Mouse (Mus musculus): ENCODE data around the gene Aurkaip1. TPM values are rescaled to one million over a fixed set of nuclear protein-coding genes. Genes with fewer than 3 reads are reported as not detected.

Gene Aurkaip1
- polyA plus RNA-seq, 1 experiment from 2014 or later = 129 TPM

DNA sequence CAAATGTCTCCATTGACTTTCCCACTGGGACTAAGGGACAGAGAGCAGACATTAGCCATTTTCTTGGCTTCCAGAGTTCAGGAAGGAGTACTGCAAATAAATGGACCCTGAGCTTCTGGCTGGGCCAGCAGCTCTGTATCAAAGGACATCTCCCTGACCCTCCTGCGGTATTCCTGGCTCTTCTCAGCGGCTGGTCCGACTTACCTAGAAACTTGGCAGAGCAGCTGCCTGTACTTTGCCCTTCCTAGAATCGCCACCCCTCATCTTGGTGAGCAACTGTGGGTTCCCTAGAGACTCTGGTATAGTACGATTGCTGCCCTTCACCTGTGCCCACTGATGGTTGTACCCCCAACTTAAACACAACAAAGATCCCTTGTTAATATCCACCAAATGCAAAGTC lies 12.2 kb downstream of the Aurkaip1 start:
- no peak overlapping the region for H3K9ac ChIP-seq (ENCODE audit: low read length)
- H3K9me3 ChIP-seq (ENCODE audit: control insufficient read depth, low read length) = no peaks in the 10 kb centered on the region
- H3K4me1 ChIP-seq (ENCODE audit: control insufficient read depth, insufficient read depth, low read length) = peaks cover 32% of the 10 kb centered on the region
- ATAC-seq (ENCODE audit: insufficient read depth, low FRiP score, low TSS enrichment) (no peak), DNase-seq (ENCODE audit: low spot score) (no peak)
- no peak overlapping the region for H3K4me2 ChIP-seq (ENCODE audit: low read depth)
- 88% methylated on average over 5 of the region's 5 CpGs for WGBS
- no peak overlapping the region for H3K27ac ChIP-seq (ENCODE audit: low read depth, low read length)
- H3K4me3 ChIP-seq (ENCODE audit: low read depth, low read length) = no peak overlapping the region
- peaks cover 7% of the 10 kb centered on the region for H3K27me3 ChIP-seq (ENCODE audit: control insufficient read depth, insufficient read depth, low read length)
- peaks cover 2% of the 10 kb centered on the region; the same call in 1 of the 2 replicates for H3K36me3 ChIP-seq (ENCODE audit: control insufficient read depth, insufficient read depth, low read length)

DNA sequence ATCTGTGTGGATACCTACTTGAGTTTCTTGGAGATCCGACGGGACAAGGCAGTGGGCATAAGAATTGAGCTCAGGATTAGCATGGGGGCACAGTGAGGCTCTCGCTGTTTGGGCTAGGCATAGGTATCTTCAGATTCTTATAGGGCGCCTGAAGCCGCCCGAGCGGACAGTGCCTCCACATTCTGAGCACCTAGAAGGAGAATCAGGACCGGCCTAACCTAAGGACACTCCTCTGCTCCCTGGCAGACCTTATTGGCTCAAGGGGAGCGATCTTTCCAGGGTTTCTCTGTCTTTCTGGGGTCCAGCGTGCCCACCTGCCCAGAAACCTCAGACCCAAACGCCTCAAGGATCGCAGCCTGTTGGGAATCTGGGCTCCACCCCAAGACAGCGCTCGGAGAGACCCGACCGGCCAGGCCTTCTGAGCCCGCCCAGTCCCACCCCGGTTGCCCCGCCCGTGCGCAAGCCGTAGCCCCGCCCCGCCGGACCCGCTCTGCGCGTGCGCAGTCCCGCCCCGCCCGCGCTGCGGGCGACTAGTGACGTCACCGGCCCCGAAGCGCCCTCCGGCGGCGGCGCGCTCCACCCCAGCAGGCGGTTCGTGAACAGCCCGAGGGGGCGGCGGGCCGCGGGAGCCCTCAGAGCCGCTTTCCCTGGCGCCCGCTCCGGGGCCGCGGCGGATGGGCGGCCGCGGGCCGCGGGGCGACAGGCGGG lies 16.0 kb downstream of the Aurkaip1 start, which contains the start of gene Dvl1:
Gene Dvl1 (plus strand): TSS at position 532 of the 708 bp plus-strand sequence.
- H3K4me1 ChIP-seq (ENCODE audit: control insufficient read depth, insufficient read depth, low read length) = peaks cover 18% of the 10 kb centered on the region
- peak; percentile 94 for DNase-seq (ENCODE audit: low spot score)
- H3K4me2 ChIP-seq (ENCODE audit: low read depth) = peak within 1 kb of the TSS; percentile 92
- peaks cover 2% of the 10 kb centered on the region; the same call in 1 of the 2 replicates for H3K36me3 ChIP-seq (ENCODE audit: control insufficient read depth, insufficient read depth, low read length)
- WGBS = 3% methylated on average over 46 of the region's 65 CpGs
- peak within 1 kb of the TSS; percentile 87 for H3K9ac ChIP-seq (ENCODE audit: low read length)
- H3K4me3 ChIP-seq (ENCODE audit: low read depth, low read length) = peak within 1 kb of the TSS; percentile 93
- no peaks in the 10 kb centered on the region for H3K9me3 ChIP-seq (ENCODE audit: control insufficient read depth, low read length)
- peak within 1 kb of the TSS; percentile 31; the same call in 1 of the 2 replicates for H3K27ac ChIP-seq (ENCODE audit: low read depth, low read length)
- ATAC-seq (ENCODE audit: insufficient read depth, low FRiP score, low TSS enrichment) = peak; percentile 89
- no peaks in the 10 kb centered on the region for H3K27me3 ChIP-seq (ENCODE audit: control insufficient read depth, insufficient read depth, low read length)

DNA sequence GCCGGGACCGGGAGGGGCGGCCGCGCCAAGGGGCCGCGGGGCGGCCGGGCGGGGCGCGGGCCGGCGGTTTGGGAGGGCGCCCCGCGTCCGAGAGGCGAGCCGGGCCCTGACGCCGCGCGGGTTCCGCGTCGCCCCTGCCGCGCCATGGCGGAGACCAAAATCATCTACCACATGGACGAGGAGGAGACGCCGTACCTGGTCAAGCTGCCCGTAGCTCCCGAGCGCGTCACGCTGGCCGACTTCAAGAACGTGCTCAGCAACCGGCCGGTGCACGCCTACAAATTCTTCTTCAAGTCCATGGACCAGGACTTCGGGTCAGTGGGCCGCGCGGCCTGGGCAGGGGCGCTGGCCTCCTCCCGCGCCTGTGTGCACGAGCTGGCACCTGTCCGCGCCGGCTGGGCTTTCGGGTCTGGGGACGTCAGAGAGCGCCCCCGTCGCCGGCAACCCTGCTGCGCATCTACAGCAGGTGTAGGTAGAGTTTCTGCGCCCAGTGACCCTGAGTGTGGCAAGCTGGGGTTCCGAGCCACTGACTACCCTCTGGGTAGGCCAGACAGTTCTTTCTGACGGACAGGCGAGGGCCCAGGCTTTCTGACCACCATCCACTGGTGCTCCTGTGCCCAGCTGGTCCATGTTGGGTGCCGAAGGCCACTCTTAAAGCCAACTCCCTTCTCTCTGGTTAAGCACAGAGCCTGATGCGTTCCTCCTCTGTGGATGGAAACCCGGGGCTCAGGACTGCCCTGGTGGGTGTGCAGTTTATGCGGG lies 16.7 kb downstream of the Aurkaip1 start:
- Histone ChIP-seq H3K4me1 (ENCODE audit: control insufficient read depth, insufficient read depth, low read length) (peaks cover 18% of the 10 kb centered on the region), H3K4me3 (ENCODE audit: low read depth, low read length) (peak overlapping the region; percentile 93), H3K9ac (ENCODE audit: low read length) (peak overlapping the region; percentile 87), H3K4me2 (ENCODE audit: low read depth) (peak overlapping the region; percentile 92), H3K9me3 (ENCODE audit: control insufficient read depth, low read length) (no peaks in the 10 kb centered on the region), H3K36me3 (ENCODE audit: control insufficient read depth, insufficient read depth, low read length) (peaks cover 2% of the 10 kb centered on the region; the same call in 1 of the 2 replicates), H3K27me3 (ENCODE audit: control insufficient read depth, insufficient read depth, low read length) (no peaks in the 10 kb centered on the region), H3K27ac (ENCODE audit: low read depth, low read length) (peak overlapping the region; percentile 31; the same call in 1 of the 2 replicates)
- peak; percentile 42 for ATAC-seq (ENCODE audit: insufficient read depth, low FRiP score, low TSS enrichment)
- peak; percentile 44 for DNase-seq (ENCODE audit: low spot score)
- 2% methylated on average over 61 of the region's 69 CpGs for WGBS

DNA sequence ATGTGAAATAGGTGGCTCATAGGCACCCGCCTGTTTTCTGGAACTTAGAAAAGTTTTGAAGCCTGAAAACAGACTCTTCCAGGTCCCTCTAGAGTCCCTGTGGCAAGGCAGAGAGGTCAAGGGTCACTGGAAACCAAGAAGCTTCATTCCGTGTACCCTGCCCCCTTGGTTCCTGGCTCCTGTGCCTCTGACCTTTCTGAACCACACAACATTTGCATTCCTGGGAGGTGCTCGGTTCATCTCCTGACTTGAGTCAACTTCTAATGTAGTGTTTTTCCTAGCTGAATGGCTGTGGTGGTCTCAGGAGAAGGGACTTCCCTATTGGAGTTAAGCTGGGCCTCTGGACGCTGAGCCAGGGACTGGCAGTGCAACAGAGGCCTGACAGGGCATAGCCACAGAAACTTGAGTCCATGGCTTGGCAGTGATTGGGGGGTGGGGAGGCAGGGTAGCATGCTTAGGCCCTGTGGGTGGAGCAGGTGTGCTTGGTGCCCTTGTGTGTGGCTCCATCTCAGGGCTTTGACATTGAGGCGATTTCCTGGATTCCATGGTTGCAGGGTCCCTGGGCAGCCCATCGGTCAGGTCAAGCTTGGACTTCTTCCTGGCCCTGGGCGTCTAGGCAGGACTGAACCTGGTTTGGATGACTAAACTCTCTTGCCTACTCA lies 17.5 kb downstream of the Aurkaip1 start:
- Histone ChIP-seq H3K27ac (ENCODE audit: low read depth, low read length) (no peak overlapping the region), H3K4me1 (ENCODE audit: control insufficient read depth, insufficient read depth, low read length) (peaks cover 18% of the 10 kb centered on the region), H3K9ac (ENCODE audit: low read length) (peak overlapping the region; percentile 87), H3K9me3 (ENCODE audit: control insufficient read depth, low read length) (no peaks in the 10 kb centered on the region), H3K4me2 (ENCODE audit: low read depth) (peak overlapping the region; percentile 92), H3K36me3 (ENCODE audit: control insufficient read depth, insufficient read depth, low read length) (peaks cover 2% of the 10 kb centered on the region; the same call in 1 of the 2 replicates), H3K27me3 (ENCODE audit: control insufficient read depth, insufficient read depth, low read length) (no peaks in the 10 kb centered on the region), H3K4me3 (ENCODE audit: low read depth, low read length) (peak overlapping the region; percentile 93)
- ATAC-seq (ENCODE audit: insufficient read depth, low FRiP score, low TSS enrichment) (no peak), DNase-seq (ENCODE audit: low spot score) (no peak)
- 58% methylated on average over 7 of the region's 7 CpGs for WGBS

DNA sequence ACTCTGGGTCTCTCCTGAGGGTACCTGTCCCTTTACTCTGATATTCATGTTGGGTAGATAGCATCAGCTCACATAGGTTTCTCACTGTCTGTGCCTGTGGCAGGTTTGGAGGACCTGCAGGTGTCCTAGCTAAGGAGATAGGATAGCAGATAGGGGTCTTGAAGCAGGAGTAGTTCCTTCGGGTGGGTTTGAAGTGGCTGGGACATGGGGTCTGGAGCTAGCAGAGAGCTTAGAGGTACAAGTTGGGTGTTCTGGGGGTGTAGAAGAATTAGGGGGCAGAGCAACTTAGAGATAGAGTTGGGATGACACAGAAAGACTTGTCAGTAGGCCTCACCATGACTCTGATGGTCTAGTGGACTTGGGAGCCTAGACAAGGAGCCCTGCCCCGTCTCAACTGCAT lies 18.3 kb downstream of the Aurkaip1 start:
- no peak overlapping the region for H3K4me3 ChIP-seq (ENCODE audit: low read depth, low read length)
- no peaks in the 10 kb centered on the region for H3K9me3 ChIP-seq (ENCODE audit: control insufficient read depth, low read length)
- WGBS = 86% methylated on average over 2 of the region's 2 CpGs
- H3K27me3 ChIP-seq (ENCODE audit: control insufficient read depth, insufficient read depth, low read length) = no peaks in the 10 kb centered on the region
- H3K4me1 ChIP-seq (ENCODE audit: control insufficient read depth, insufficient read depth, low read length) = peaks cover 18% of the 10 kb centered on the region
- H3K27ac ChIP-seq (ENCODE audit: low read depth, low read length) = no peak overlapping the region
- ATAC-seq (ENCODE audit: insufficient read depth, low FRiP score, low TSS enrichment) (no peak), DNase-seq (ENCODE audit: low spot score) (no peak)
- H3K4me2 ChIP-seq (ENCODE audit: low read depth) = no peak overlapping the region
- no peaks in the 10 kb centered on the region for H3K36me3 ChIP-seq (ENCODE audit: control insufficient read depth, insufficient read depth, low read length)
- H3K9ac ChIP-seq (ENCODE audit: low read length) = no peak overlapping the region

DNA sequence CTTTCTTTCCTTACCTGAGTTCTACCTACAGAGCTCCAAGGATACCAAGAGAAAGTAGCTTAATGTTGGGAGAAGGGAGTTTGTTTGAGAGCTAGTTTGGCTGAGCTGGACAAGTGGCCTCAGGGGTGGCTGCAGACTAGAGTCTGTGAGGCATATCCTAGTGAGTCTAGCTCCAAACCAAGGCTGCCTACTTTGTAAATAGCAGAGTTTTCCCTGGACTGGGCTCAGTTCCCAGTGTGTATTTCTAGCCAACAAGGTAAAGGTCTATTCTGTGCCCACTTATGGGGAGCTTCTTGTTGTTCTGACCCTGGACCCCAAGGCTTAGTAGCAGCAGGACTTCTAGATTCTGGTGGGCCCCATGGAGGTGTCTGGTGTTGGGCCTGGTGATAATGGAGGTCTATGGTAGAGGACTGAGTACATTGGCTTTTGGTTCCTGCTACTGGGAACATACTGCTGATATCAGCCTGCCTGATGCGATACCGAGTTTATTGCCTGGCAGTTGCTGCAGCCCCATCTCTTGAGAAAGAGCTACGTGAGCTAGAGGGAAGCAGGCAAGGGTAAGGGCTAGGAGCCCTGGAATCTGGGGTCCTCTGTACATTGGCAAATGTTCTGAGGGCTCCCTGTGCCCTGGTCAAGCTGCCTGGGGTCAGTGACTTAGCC lies 18.9 kb downstream of the Aurkaip1 start:
- Histone ChIP-seq H3K27ac (ENCODE audit: low read depth, low read length) (no peak overlapping the region), H3K36me3 (ENCODE audit: control insufficient read depth, insufficient read depth, low read length) (peaks cover under 1% of the 10 kb centered on the region), H3K9me3 (ENCODE audit: control insufficient read depth, low read length) (no peaks in the 10 kb centered on the region), H3K9ac (ENCODE audit: low read length) (no peak overlapping the region), H3K4me2 (ENCODE audit: low read depth) (no peak overlapping the region), H3K27me3 (ENCODE audit: control insufficient read depth, insufficient read depth, low read length) (no peaks in the 10 kb centered on the region), H3K4me1 (ENCODE audit: control insufficient read depth, insufficient read depth, low read length) (peaks cover 18% of the 10 kb centered on the region), H3K4me3 (ENCODE audit: low read depth, low read length) (no peak overlapping the region)
- DNase-seq (ENCODE audit: low spot score) = no peak
- WGBS = 84% methylated on average over 3 of the region's 3 CpGs
- ATAC-seq (ENCODE audit: insufficient read depth, low FRiP score, low TSS enrichment) = no peak

DNA sequence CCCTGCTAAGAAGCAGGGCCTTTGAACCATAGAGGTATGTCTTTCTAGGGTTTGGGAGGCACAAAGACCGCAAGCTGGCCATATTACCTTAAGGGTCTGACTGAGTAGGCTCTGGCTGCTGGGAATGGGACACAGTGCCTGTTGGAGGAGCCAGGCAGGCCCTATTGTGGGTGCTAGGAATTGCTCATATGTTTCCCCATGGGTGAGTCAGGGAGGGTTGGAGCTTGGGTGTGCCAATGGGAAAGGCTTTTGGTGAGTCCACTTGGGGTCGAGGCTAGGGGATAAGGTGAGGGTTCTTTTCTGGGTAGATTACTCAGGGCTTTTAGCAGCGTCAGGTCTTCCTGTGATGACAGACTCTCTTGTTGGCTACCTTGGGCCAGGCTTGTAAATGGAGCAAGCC lies 20.3 kb downstream of the Aurkaip1 start:
- no peak for DNase-seq (ENCODE audit: low spot score)
- Histone ChIP-seq H3K9ac (ENCODE audit: low read length) (no peak overlapping the region), H3K4me1 (ENCODE audit: control insufficient read depth, insufficient read depth, low read length) (peaks cover 17% of the 10 kb centered on the region), H3K27me3 (ENCODE audit: control insufficient read depth, insufficient read depth, low read length) (no peaks in the 10 kb centered on the region), H3K36me3 (ENCODE audit: control insufficient read depth, insufficient read depth, low read length) (peaks cover 4% of the 10 kb centered on the region), H3K4me3 (ENCODE audit: low read depth, low read length) (no peak overlapping the region), H3K9me3 (ENCODE audit: control insufficient read depth, low read length) (no peaks in the 10 kb centered on the region), H3K4me2 (ENCODE audit: low read depth) (no peak overlapping the region), H3K27ac (ENCODE audit: low read depth, low read length) (no peak overlapping the region)
- 91% methylated on average over 3 of the region's 3 CpGs for WGBS
- no peak for ATAC-seq (ENCODE audit: insufficient read depth, low FRiP score, low TSS enrichment)

DNA sequence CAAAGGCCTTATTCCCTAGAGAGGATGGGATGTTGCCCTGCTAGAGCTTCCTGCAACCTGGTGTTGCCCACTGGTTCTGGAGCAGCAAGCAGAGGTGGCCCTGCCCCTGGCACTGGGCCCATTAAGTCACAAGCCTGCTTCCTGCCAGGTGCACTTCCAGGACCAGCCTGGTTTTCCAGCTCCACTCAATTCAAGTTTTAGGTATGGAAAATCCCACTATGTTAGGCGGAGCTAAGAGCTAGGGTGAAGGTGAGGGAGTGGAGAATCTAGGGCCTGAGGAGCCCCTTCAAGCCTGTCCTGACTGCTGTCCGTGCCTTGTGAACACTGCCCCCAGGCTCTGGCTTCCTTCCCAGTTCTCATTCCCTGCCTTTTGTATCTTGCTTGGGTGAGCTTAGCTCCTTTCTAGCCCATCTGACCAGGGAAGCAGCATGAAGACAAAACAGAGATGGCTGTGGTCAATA lies 20.9 kb downstream of the Aurkaip1 start:
- no peaks in the 10 kb centered on the region for H3K9me3 ChIP-seq (ENCODE audit: control insufficient read depth, low read length)
- WGBS = 93% methylated on average over 2 of the region's 2 CpGs
- DNase-seq (ENCODE audit: low spot score) = no peak

More for the DNA sequence above, 20.9 kb downstream of the Aurkaip1 start:
- Histone ChIP-seq H3K9ac (ENCODE audit: low read length) (no peak overlapping the region), H3K4me1 (ENCODE audit: control insufficient read depth, insufficient read depth, low read length) (peaks cover 14% of the 10 kb centered on the region), H3K4me2 (ENCODE audit: low read depth) (no peak overlapping the region), H3K27me3 (ENCODE audit: control insufficient read depth, insufficient read depth, low read length) (no peaks in the 10 kb centered on the region), H3K36me3 (ENCODE audit: control insufficient read depth, insufficient read depth, low read length) (peaks cover 5% of the 10 kb centered on the region), H3K27ac (ENCODE audit: low read depth, low read length) (no peak overlapping the region), H3K4me3 (ENCODE audit: low read depth, low read length) (no peak overlapping the region)
- ATAC-seq (ENCODE audit: insufficient read depth, low FRiP score, low TSS enrichment) = no peak

Measured in neural tube, embryonic 11.5 days (tissue).